Mouse (Mus musculus) heart, embryonic 15.5 days (tissue): ENCODE measurements around the gene Chrnb4. TPM values are rescaled to one million over a fixed set of nuclear protein-coding genes. Genes with fewer than 3 reads are reported as not detected.

Experiments used
- ATAC-seq: fragments of 200-750 bp; cut with Nextera tagmentation; replicated peaks from 2 replicates; pipeline ENCODE4 v1.8.0; 2017; ENCODE audit warnings: low read depth, moderate TSS enrichment; ENCODE audit not compliant: insufficient number of reproducible peaks, insufficient read depth, low FRiP score
- H3K27ac ChIP-seq: fragments of 300-500 bp; sonication (generic); 2 replicates; pipeline ENCODE4 v1.5.1; 2015; ENCODE audit warnings: mild to moderate bottlenecking, inconsistent platforms
- H3K27me3 ChIP-seq: fragments of 300-500 bp; sonication (generic); 2 replicates; pipeline ENCODE4 v1.6.1; 2015; ENCODE audit warnings: inconsistent platforms
- H3K36me3 ChIP-seq: fragments of 300-500 bp; sonication (generic); 2 replicates; pipeline ENCODE4 v1.6.1; 2015; ENCODE audit warnings: mild to moderate bottlenecking, inconsistent platforms
- H3K4me1 ChIP-seq: fragments of 300-500 bp; sonication (generic); replicated peaks from 2 replicates; pipeline ENCODE4 v1.6.1; 2015; ENCODE audit warnings: inconsistent platforms
- H3K4me2 ChIP-seq: fragments of 300-500 bp; sonication (generic); 2 replicates; pipeline ENCODE4 v1.6.1; 2015; ENCODE audit warnings: inconsistent platforms, mild to moderate bottlenecking, moderate library complexity
- H3K4me3 ChIP-seq: fragments of 300-500 bp; sonication (generic); 2 replicates; pipeline ENCODE4 v1.5.1; 2015; ENCODE audit warnings: mild to moderate bottlenecking, inconsistent platforms
- H3K9ac ChIP-seq: fragments of 300-500 bp; sonication (generic); 2 replicates; pipeline ENCODE4 v1.6.1; 2015; ENCODE audit warnings: mild to moderate bottlenecking, inconsistent platforms
- H3K9me3 ChIP-seq: fragments of 300-500 bp; sonication (generic); replicated peaks from 2 replicates; pipeline ENCODE4 v1.6.1; 2016; ENCODE audit warnings: inconsistent platforms
- WGBS: fragments of 180-500 bp; shearing (Covaris S2); methylation state at CpG from one replicate; pipeline ENCODE4 v1.1.7; 2015; ENCODE audit warnings: mixed read lengths; 5-methylcytosine and 5-hydroxymethylcytosine counted together
- polyA plus RNA-seq: library from polyadenylated mRNA; unstranded; fragments of >200 nt; fragmentation: Nextera tagmentation; extraction: Ambion mirVana; gene quantifications from 2 replicates; pipeline ENCODE4 v1.2.1, GENCODE M21; 2015

Chrnb4 gene
- polyA plus RNA-seq, 1 experiment from 2014 or later = 0.15 TPM

GRCm38 (mm10) chr9:55046764-55047163, 1.8 kb downstream of the Chrnb4 start:
- no peaks in the 10 kb centered on the region for H3K9me3 ChIP-seq
- no peak for ATAC-seq
- H3K36me3 ChIP-seq = no peaks in the 10 kb centered on the region
- H3K4me2 ChIP-seq = no peak overlapping the region
- H3K4me1 ChIP-seq = peaks cover 12% of the 10 kb centered on the region
- H3K9ac ChIP-seq = no peak overlapping the region
- 4% methylated on average over 3 of the region's 3 CpGs for WGBS
- no peak overlapping the region for H3K27ac ChIP-seq
- H3K27me3 ChIP-seq = peaks cover 19% of the 10 kb centered on the region
- no peak overlapping the region for H3K4me3 ChIP-seq

- peaks cover 19% of the 10 kb centered on the region for H3K27me3 ChIP-seq
- H3K9me3 ChIP-seq = no peaks in the 10 kb centered on the region
- 50% methylated on average over 2 of the region's 2 CpGs for WGBS
- H3K4me2 ChIP-seq = no peak overlapping the region
- no peaks in the 10 kb centered on the region for H3K36me3 ChIP-seq
- H3K27ac ChIP-seq = no peak overlapping the region
- H3K4me1 ChIP-seq = peaks cover 12% of the 10 kb centered on the region
- no peak for ATAC-seq
- no peak overlapping the region for H3K4me3 ChIP-seq
- H3K9ac ChIP-seq = no peak overlapping the region
Measured at GRCm38 (mm10) chr9:55045001-55045400, 3.6 kb downstream of the Chrnb4 start.

GRCm38 (mm10) chr9:55043688-55044087, 4.9 kb downstream of the Chrnb4 start:
- Histone ChIP-seq H3K27ac (no peak overlapping the region), H3K4me2 (no peak overlapping the region), H3K27me3 (peaks cover 19% of the 10 kb centered on the region), H3K9ac (no peak overlapping the region), H3K9me3 (no peaks in the 10 kb centered on the region), H3K4me3 (no peak overlapping the region), H3K36me3 (no peaks in the 10 kb centered on the region), H3K4me1 (peaks cover 9% of the 10 kb centered on the region)
- WGBS = 21% methylated on average over 8 of the region's 8 CpGs
- ATAC-seq = no peak

- no peak overlapping the region for H3K4me2 ChIP-seq
- H3K9me3 ChIP-seq = no peaks in the 10 kb centered on the region
- no peak overlapping the region for H3K27ac ChIP-seq
- ATAC-seq = no peak
- H3K4me3 ChIP-seq = no peak overlapping the region
- 0 out of 2 replicates have a peak, but pooled peaks cover under 1% of the 10 kb centered on the region for H3K27me3 ChIP-seq
- WGBS = 51% methylated on average over 2 of the region's 2 CpGs
- no peaks in the 10 kb centered on the region for H3K36me3 ChIP-seq
- H3K9ac ChIP-seq = no peak overlapping the region
- H3K4me1 ChIP-seq = no peaks in the 10 kb centered on the region
Measured at GRCm38 (mm10) chr9:55041389-55041788, 7.2 kb downstream of the Chrnb4 start.

GRCm38 (mm10) chr9:55039983-55040382, 8.6 kb downstream of the Chrnb4 start:
- no peaks in the 10 kb centered on the region for H3K9me3 ChIP-seq
- no peak overlapping the region for H3K4me2 ChIP-seq
- no peak overlapping the region for H3K9ac ChIP-seq
- no peaks in the 10 kb centered on the region for H3K27me3 ChIP-seq
- H3K4me1 ChIP-seq = no peaks in the 10 kb centered on the region
- no peaks in the 10 kb centered on the region for H3K36me3 ChIP-seq
- no peak for ATAC-seq
- H3K27ac ChIP-seq = no peak overlapping the region
- WGBS = 60% methylated on average over 5 of the region's 5 CpGs
- H3K4me3 ChIP-seq = no peak overlapping the region

- Histone ChIP-seq H3K27ac (no peak overlapping the region), H3K36me3 (no peaks in the 10 kb centered on the region), H3K4me3 (no peak overlapping the region), H3K4me1 (no peaks in the 10 kb centered on the region), H3K27me3 (no peaks in the 10 kb centered on the region), H3K9me3 (no peaks in the 10 kb centered on the region), H3K9ac (no peak overlapping the region), H3K4me2 (no peak overlapping the region)
- 73% methylated on average over 8 of the region's 8 CpGs for WGBS
- ATAC-seq = no peak
Measured at GRCm38 (mm10) chr9:55038948-55039347, 9.6 kb downstream of the Chrnb4 start.

GRCm38 (mm10) chr9:55031435-55032167, 17.0 kb downstream of the Chrnb4 start:
- WGBS = 42% methylated on average over 6 of the region's 6 CpGs
- no peak overlapping the region for H3K9ac ChIP-seq
- H3K27ac ChIP-seq = no peak overlapping the region
- ATAC-seq = no peak
- no peaks in the 10 kb centered on the region for H3K36me3 ChIP-seq
- H3K4me1 ChIP-seq = peaks cover under 1% of the 10 kb centered on the region; the same call in 1 of the 2 replicates
- no peak overlapping the region for H3K4me2 ChIP-seq
- no peaks in the 10 kb centered on the region for H3K9me3 ChIP-seq
- H3K27me3 ChIP-seq = peaks cover 18% of the 10 kb centered on the region
- no peak overlapping the region for H3K4me3 ChIP-seq

GRCm38 (mm10) chr9:55026275-55026663, 22.3 kb downstream of the Chrnb4 start, which contains the start of gene Chrna3:
Gene Chrna3, minus strand, starts transcription at chr9:55026562.
- peaks cover 9% of the 10 kb centered on the region for H3K4me1 ChIP-seq
- 3% methylated on average over 39 of the region's 39 CpGs for WGBS
- 0 out of 2 replicates have a peak, but pooled peaks have one; percentile 36 for ATAC-seq
- no peaks in the 10 kb centered on the region for H3K9me3 ChIP-seq
- H3K4me2 ChIP-seq = peak within 1 kb of the TSS; percentile 55
- H3K27ac ChIP-seq = no peak within 1 kb of the TSS
- H3K9ac ChIP-seq = no peak within 1 kb of the TSS
- peak within 1 kb of the TSS; percentile 33 for H3K4me3 ChIP-seq
- peaks cover 54% of the 10 kb centered on the region for H3K27me3 ChIP-seq
- no peaks in the 10 kb centered on the region for H3K36me3 ChIP-seq

GRCm38 (mm10) chr9:55025534-55026274, 22.9 kb downstream of the Chrnb4 start:
- Histone ChIP-seq H3K4me1 (peaks cover 9% of the 10 kb centered on the region), H3K9me3 (no peaks in the 10 kb centered on the region), H3K4me3 (peak overlapping the region; percentile 33), H3K36me3 (no peaks in the 10 kb centered on the region), H3K27ac (no peak overlapping the region), H3K9ac (no peak overlapping the region), H3K27me3 (peaks cover 50% of the 10 kb centered on the region), H3K4me2 (peak overlapping the region; percentile 55)
- WGBS = 12% methylated on average over 38 of the region's 38 CpGs
- ATAC-seq = no peak

GRCm38 (mm10) chr9:55023902-55024583, 24.5 kb downstream of the Chrnb4 start:
- Histone ChIP-seq H3K27ac (no peak overlapping the region), H3K27me3 (peaks cover 50% of the 10 kb centered on the region), H3K4me2 (no peak overlapping the region), H3K4me3 (no peak overlapping the region), H3K9ac (no peak overlapping the region), H3K36me3 (no peaks in the 10 kb centered on the region), H3K9me3 (no peaks in the 10 kb centered on the region), H3K4me1 (peaks cover 9% of the 10 kb centered on the region)
- 29% methylated on average over 13 of the region's 13 CpGs for WGBS
- ATAC-seq = no peak

- peaks cover 50% of the 10 kb centered on the region for H3K27me3 ChIP-seq
- no peak for ATAC-seq
- WGBS = 79% methylated on average over 5 of the region's 5 CpGs
Measured at GRCm38 (mm10) chr9:55023326-55023725, 25.3 kb downstream of the Chrnb4 start.

More at GRCm38 (mm10) chr9:55023326-55023725, 25.3 kb downstream of the Chrnb4 start:
- no peak overlapping the region for H3K4me2 ChIP-seq
- H3K27ac ChIP-seq = no peak overlapping the region
- no peaks in the 10 kb centered on the region for H3K9me3 ChIP-seq
- H3K9ac ChIP-seq = no peak overlapping the region
- H3K36me3 ChIP-seq = no peaks in the 10 kb centered on the region
- H3K4me1 ChIP-seq = peaks cover 9% of the 10 kb centered on the region
- H3K4me3 ChIP-seq = no peak overlapping the region
